Mouse (Mus musculus) heart, adult 2 months (tissue): ENCODE results near the gene Sall4. TPM values are rescaled to one million over a fixed set of nuclear protein-coding genes. Genes with fewer than 3 reads are reported as not detected.
A peak's percentile ranks its signal among the peaks of the same experiment; 100 is the strongest.

Experiments used
- DNase-seq, 2 experiments: peaks; one replicate each; pipeline ENCODE4 v3.0.0; 2021
- H3K27ac ChIP-seq: fragments of 200-600 bp; 2 replicates; pipeline ENCODE4 v1.8.1; 2022
- H3K27me3 ChIP-seq: fragments of 200-500 bp; 2 replicates; pipeline ENCODE4 v1.6.1; 2012; ENCODE audit warnings: mild to moderate bottlenecking, low read length, inconsistent platforms, mixed read lengths; ENCODE audit not compliant: control insufficient read depth, insufficient read depth
- H3K36me3 ChIP-seq: fragments of 200-500 bp; 2 replicates; pipeline ENCODE4 v1.6.1; 2012; ENCODE audit warnings: low read length, inconsistent platforms; ENCODE audit not compliant: control insufficient read depth, insufficient read depth
- H3K4me1 ChIP-seq: fragments of 200-500 bp; 2 replicates; pipeline ENCODE4 v1.6.1; 2011; ENCODE audit warnings: low read length; ENCODE audit not compliant: control insufficient read depth, insufficient read depth
- H3K4me3 ChIP-seq: fragments of 200-600 bp; 2 replicates; pipeline ENCODE4 v1.8.1; 2022
- H3K79me2 ChIP-seq: fragments of 200-500 bp; replicated peaks from 2 replicates; pipeline ENCODE4 v1.6.1; 2012; ENCODE audit warnings: mild to moderate bottlenecking, inconsistent platforms, low read length, moderate library complexity, mixed read lengths; ENCODE audit not compliant: control insufficient read depth, insufficient read depth
- H3K9ac ChIP-seq: fragments of 200-500 bp; 2 replicates; pipeline ENCODE4 v1.6.1; 2012; ENCODE audit warnings: low read depth, mild to moderate bottlenecking, control low read depth, inconsistent platforms, low read length, mixed read lengths
- CTCF ChIP-seq: fragments of 200-600 bp; IDR thresholded peaks from 2 replicates; pipeline ENCODE4 v1.8.1; 2022; ENCODE audit warnings: antibody characterized with exemption, mild to moderate bottlenecking, moderate library complexity
- EP300 ChIP-seq: fragments of 200-500 bp; IDR thresholded peaks from 2 replicates; pipeline ENCODE4 v1.6.1; 2011; ENCODE audit warnings: low read depth, low read length, control low read depth; ENCODE audit not compliant: insufficient read depth
- POLR2A ChIP-seq: fragments of 200-500 bp; IDR thresholded peaks from 2 replicates; pipeline ENCODE4 v1.6.1; 2011; ENCODE audit warnings: mild to moderate bottlenecking, low read depth, low read length, control low read depth; ENCODE audit not compliant: insufficient read depth
- WGBS: fragments of 180-500 bp; shearing (Covaris S2); methylation state at CpG from one replicate; pipeline ENCODE4 v1.1.7; 2018; 5-methylcytosine and 5-hydroxymethylcytosine counted together
- intact Hi-C: fragments of 180-260 bp; cut with DNase I; formaldehyde crosslinking; loops from one replicate; pipeline ENCODE4 v1.15.1; 2025
- polyA plus RNA-seq: library from polyadenylated mRNA; depleted of rRNA; stranded (reverse); fragments of >200 nt; gene quantifications from 2 replicates; pipeline ENCODE4 v1.2.3, GENCODE M21; 2012; rRNA removed
- total RNA-seq, 2 experiments: library from RNA; stranded (reverse); gene quantifications; 2 replicates each; pipeline ENCODE4 v1.2.3; 2021

Gene Sall4
- total and polyA plus RNA-seq, 3 experiments, result 1.2 to 2.3 (median 1.5) TPM

DNA sequence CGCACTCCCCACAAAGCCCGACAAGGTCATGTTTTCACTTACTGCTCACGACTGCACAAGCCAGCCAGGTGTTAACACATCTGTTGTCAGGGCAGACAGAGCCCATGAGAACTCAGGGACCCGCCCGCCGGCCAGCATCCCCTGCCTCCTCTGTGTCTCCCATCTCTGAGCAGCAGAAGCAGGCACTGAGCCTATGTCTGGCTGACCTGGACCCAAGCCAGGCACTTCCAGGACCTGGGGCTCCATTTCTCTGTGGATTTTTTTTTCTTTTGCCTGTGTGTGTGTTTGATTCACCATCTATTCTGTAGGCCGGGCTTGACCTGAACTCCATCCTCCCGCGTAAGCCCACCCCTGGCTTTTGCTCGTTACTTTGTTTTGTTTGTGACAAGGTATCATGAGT is 49.0 kb downstream of the Sall4 start:
- intact Hi-C loops, result no loop called here
- no peak for DNase-seq
- H3K4me1 ChIP-seq, result no peaks in the 10 kb centered on the region
- H3K27me3 ChIP-seq, result no peaks in the 10 kb centered on the region
- TF ChIP-seq POLR2A (no peak), EP300 (no peak), CTCF (no peak)
- WGBS, result 81% methylated on average over 10 of the region's 10 CpGs
- H3K4me3 ChIP-seq, result no peak overlapping the region
- H3K27ac ChIP-seq, result no peak overlapping the region
- no peak overlapping the region for H3K9ac ChIP-seq
- H3K79me2 ChIP-seq, result 0 out of 2 replicates have a peak, but pooled peaks cover 1% of the 10 kb centered on the region
- H3K36me3 ChIP-seq, result no peaks in the 10 kb centered on the region

DNA sequence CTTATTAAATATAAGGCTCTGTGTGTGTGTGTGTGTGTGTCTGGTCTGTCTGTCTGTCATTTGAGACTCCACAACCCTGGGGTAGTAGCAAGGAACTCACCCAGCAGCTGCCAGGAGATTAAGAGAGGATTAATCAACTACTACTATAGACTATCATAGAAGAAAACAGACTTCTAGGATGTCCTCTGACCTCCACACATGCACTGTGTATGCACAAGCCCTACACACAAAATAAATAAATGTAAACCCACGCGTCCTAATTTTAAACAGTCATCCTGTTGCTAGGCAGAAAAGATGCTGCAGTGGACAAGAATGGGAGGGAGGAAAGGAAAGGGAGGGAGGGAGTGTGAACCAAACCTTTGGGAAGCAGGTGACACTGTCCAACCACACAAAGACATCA is 49.5 kb downstream of the Sall4 start:
- H3K9ac ChIP-seq, result no peak overlapping the region
- H3K36me3 ChIP-seq, result no peaks in the 10 kb centered on the region
- TF ChIP-seq EP300, result no peak
- TF ChIP-seq CTCF, result no peak
- no peak for TF ChIP-seq POLR2A
- no peak for DNase-seq
- no peaks in the 10 kb centered on the region for H3K27me3 ChIP-seq
- no peak overlapping the region for H3K27ac ChIP-seq
- H3K4me1 ChIP-seq, result no peaks in the 10 kb centered on the region
- no peak overlapping the region for H3K4me3 ChIP-seq
- intact Hi-C loops, result no loop called here
- 82% methylated on average over 2 of the region's 2 CpGs for whole genome bisulfite sequencing
- H3K79me2 ChIP-seq, result 0 out of 2 replicates have a peak, but pooled peaks cover 1% of the 10 kb centered on the region

DNA sequence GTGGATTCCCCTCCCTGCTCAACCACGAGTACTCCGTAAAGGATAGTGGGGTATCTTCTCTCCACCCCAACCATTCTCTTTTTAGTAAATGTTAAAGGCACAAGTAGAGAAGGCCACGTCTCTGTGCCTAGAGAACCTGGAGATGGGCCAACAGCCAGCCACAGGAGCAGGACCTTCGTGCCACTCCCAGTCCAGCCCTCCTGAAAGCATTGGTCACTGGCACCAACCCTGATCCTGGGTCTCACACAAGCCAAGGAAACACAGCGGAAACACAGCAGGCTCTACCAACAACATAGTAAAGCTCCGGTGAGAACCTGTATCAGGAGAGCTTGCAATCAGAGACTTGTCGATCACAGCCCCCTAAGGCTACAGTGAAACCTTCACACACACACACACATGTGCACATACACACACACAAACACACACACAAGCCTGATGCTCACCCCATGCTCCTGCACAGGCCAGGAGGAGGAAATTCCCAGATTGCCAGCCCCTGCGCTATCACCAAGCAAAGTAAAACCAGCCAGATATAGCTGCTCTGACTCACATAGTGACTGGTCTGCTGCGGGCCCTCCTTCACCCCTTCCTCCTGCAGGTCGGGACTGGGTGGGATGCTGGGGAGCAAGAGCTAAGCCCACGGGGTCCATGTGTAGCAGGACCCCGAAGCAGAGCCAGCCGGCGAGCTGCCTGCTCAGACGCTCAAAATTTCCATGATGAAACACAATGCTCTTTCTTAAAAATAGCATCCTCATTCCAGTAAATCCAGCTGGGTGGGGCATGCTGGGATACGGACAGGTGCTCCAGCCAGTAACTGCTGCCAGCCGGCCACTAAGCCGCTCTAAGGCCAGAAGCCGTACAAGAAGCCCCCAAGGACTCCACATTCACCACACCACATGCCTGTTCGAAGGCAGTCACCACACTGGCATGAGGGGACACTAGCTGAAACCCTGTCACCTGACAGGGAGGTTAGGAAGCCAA is 55.3 kb downstream of the Sall4 start:
- no peak for TF ChIP-seq POLR2A
- no peak for TF ChIP-seq CTCF
- TF ChIP-seq EP300, result no peak
- intact Hi-C loops, result no loop called here
- H3K27ac ChIP-seq, result no peak overlapping the region
- 0 out of 2 replicates have a peak overlapping the region, but pooled peaks have one; percentile 8 for H3K9ac ChIP-seq
- no peaks in the 10 kb centered on the region for H3K79me2 ChIP-seq
- H3K27me3 ChIP-seq, result no peaks in the 10 kb centered on the region
- H3K4me1 ChIP-seq, result peaks cover 2% of the 10 kb centered on the region; the same call in 1 of the 2 replicates
- DNase-seq, result no peak
- H3K36me3 ChIP-seq, result no peaks in the 10 kb centered on the region
- WGBS, result 38% methylated on average over 20 of the region's 20 CpGs
- H3K4me3 ChIP-seq, result peak overlapping the region; percentile 20; the same call in 1 of the 2 replicates

DNA sequence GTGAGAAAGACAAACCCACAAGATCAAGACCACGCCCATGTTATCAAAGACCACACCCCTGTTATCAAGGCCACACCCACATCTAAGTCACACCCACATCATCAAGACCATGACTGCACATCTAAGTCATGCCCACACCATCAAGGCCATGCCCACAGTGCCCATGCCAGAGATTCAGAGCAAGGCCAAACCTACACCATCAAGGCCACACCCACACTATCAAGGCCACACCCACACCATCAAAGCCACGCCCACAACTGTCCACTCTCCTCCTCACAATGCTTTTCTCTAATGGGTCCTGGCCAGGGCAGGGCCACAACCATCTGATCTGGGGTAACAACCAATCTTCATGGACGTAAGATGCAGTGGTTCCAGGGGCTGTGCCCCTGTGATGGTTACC is 56.8 kb downstream of the Sall4 start:
- intact Hi-C loops, result no loop called here
- peaks cover 2% of the 10 kb centered on the region; the same call in 1 of the 2 replicates for H3K4me1 ChIP-seq
- TF ChIP-seq CTCF (no peak), EP300 (no peak), POLR2A (no peak)
- no peak overlapping the region for H3K4me3 ChIP-seq
- no peak for DNase-seq
- H3K9ac ChIP-seq, result no peak overlapping the region
- H3K79me2 ChIP-seq, result no peaks in the 10 kb centered on the region
- no peaks in the 10 kb centered on the region for H3K36me3 ChIP-seq
- 67% methylated on average over 3 of the region's 3 CpGs for WGBS
- no peak overlapping the region for H3K27ac ChIP-seq
- H3K27me3 ChIP-seq, result no peaks in the 10 kb centered on the region

DNA sequence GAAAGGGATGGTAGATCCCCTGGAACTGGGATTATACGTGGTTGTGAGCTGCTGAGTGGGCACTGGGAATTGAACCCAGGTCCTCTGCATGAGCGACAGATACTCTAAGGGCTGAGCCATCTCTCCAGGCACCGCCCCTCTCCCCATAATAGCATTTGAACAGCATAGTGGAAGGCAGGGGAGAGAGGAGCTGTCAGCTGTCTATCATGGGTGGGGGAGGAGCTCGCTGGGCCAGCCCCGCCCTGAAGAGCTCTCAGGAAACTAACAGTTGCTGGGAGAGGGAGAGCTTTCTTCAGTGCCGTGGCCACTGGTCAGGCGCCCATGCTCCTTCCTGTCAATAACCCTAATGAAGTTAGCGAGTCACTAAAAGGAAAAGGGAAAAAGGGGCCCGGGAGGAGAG is 60.0 kb downstream of the Sall4 start:
- Histone ChIP-seq H3K4me3 (no peak overlapping the region), H3K36me3 (no peaks in the 10 kb centered on the region), H3K4me1 (no peaks in the 10 kb centered on the region), H3K9ac (no peak overlapping the region), H3K79me2 (no peaks in the 10 kb centered on the region), H3K27me3 (no peaks in the 10 kb centered on the region), H3K27ac (no peak overlapping the region)
- WGBS, result 54% methylated on average over 9 of the region's 9 CpGs
- no peak for DNase-seq
- intact Hi-C loops, result no loop called here
- no peak for TF ChIP-seq EP300
- TF ChIP-seq CTCF, result no peak
- no peak for TF ChIP-seq POLR2A

DNA sequence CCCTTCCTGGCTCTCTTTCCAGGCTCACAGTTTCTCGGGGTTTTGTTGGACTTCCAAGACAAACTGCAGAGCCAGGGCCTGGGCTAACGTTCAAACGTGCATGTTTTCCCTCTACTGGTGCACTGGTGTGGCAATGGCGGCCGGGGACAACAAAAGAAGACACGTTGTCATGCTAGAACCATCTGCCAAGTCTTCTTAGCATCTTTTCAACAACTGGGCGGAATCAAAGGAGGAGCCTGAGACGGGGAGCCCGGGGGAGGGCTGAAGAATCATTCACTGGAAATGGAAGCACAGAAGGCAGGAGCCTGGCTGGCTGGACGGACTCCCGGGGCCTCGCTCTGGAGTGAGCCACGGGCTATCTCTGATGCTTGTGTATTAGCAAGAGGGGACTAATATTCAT is 65.5 kb downstream of the Sall4 start:
- WGBS, result 49% methylated on average over 13 of the region's 13 CpGs
- no peak overlapping the region for H3K27ac ChIP-seq
- H3K4me3 ChIP-seq, result no peak overlapping the region
- peak in 1 of 2 experiments; percentile 14 for DNase-seq
- no peak overlapping the region for H3K9ac ChIP-seq
- H3K79me2 ChIP-seq, result no peaks in the 10 kb centered on the region
- H3K4me1 ChIP-seq, result no peaks in the 10 kb centered on the region
- H3K36me3 ChIP-seq, result no peaks in the 10 kb centered on the region
- H3K27me3 ChIP-seq, result no peaks in the 10 kb centered on the region
- intact Hi-C loops, result no loop called here
- TF ChIP-seq POLR2A (no peak), EP300 (no peak), CTCF (no peak)

Other genes with a start within 250 kb of the Sall4 start
- gene Nfatc2, start 166.3 kb downstream of the Sall4 start, total RNA-seq, result 10 to 100 TPM; 11.2 to 18.3 TPM
- gene Nfatc2, start 166.3 kb downstream of the Sall4 start, polyA plus RNA-seq, result 10.2 and 12.8 TPM in 2 replicates
- gene Atp9a, start 25.5 kb downstream of the Sall4 start, total RNA-seq, result 10 to 100 TPM; 50.5 to 56.9 TPM
- gene Atp9a, start 25.5 kb downstream of the Sall4 start, polyA plus RNA-seq, result 51.5 and 64.3 TPM in 2 replicates
- 1 to 10 TPM; 6.6 to 7.8 TPM for gene Zfp64, start 187.6 kb upstream of the Sall4 start, total RNA-seq
- 10.1 and 10.5 TPM in 2 replicates for gene Zfp64, start 187.6 kb upstream of the Sall4 start, polyA plus RNA-seq